Mouse (Mus musculus): Measurements from ENCODE around the gene D130043K22Rik. TPM values are rescaled to one million over a fixed set of nuclear protein-coding genes. Genes with fewer than 3 reads are reported as not detected.
"Not testable (repeated sequence)": the region's sequence is repeated elsewhere in the genome, so short reads cannot be mapped to it uniquely, and the experiment has no call there.

Gene D130043K22Rik
- total RNA-seq, 2 experiments from 2014 or later, result not detected

GRCm38 (mm10) chr13:24830756-24831352 is 14.1 kb upstream of the D130043K22Rik start:
- intact Hi-C loops (cut with DNase I), result loop anchor here (2.0 kb wide), 1 partner anchor 28 kb away; no protein-coding TSS in a partner anchor
- DNase-seq (ENCODE audit: low spot score), result no peak

DNA sequence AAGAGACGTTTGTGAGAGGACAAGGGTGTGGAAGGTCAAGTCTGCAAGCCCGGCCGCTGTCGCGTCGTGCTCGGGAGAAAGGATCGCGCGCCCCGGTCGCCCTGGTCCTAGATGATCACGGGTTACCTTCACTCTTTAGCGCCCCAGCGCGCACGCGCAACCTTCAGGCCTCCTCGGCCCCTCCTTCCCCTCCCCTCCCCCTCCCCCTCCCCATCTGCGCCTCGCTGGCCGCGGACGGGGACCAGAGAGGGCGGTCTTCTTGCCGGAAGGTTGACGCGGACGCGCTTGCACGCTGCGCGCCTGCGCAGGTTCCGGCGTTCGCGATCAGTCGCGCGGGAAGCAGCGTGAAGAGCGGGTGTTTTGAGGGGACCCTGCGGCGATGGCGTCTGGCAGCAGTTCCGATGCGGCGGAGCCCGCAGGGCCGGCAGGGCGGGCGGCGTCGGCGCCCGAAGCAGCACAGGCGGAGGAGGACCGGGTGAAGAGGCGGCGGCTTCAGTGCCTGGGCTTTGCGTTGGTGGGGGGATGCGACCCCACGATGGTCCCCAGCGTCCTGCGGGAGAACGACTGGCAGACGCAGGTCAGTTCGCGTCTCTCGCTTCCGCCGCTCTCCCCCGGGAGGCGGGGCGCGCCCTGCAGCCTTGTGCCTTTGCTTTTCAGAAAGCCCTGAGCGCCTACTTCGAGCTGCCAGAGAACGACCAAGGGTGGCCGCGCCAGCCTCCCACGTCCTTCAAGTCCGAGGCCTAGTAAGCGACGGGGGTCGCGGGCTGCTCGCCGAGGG is 13.4 kb upstream of the D130043K22Rik start, which contains the start of the genes Acot13 and Tdp2:
TSS of gene Acot13 (minus strand) at position 188 of the 778 bp plus-strand sequence.
TSS of gene Tdp2 (plus strand) at position 327 of the 778 bp plus-strand sequence.
- peak; percentile 89 for DNase-seq (ENCODE audit: low spot score)
- intact Hi-C loops (cut with DNase I), result loop anchor here (2.0 kb wide), 1 partner anchor 29 kb away; no protein-coding TSS in a partner anchor

GRCm38 (mm10) chr13:24832131-24832810 is 12.7 kb upstream of the D130043K22Rik start:
- no peak for DNase-seq (ENCODE audit: low spot score)
- intact Hi-C loops (cut with DNase I), result no loop called here

DNA sequence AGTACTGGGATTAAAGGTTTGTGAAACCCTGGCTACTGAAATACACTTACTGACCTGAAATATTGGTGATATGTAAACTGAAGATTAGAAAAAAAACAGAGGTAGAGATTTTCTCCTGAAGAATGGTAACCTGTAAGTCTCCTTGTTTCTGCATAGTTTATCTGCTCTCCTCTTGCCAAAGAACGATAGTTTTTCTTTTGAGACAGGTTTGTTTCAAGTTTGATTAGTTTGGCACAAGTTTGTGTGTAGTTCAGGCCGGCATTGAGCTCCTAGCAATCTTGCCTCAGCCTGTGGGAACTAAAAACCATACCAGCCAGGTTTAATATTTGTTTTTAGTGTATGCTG is 12.2 kb upstream of the D130043K22Rik start:
- intact Hi-C loops (cut with DNase I), result no loop called here

DNA sequence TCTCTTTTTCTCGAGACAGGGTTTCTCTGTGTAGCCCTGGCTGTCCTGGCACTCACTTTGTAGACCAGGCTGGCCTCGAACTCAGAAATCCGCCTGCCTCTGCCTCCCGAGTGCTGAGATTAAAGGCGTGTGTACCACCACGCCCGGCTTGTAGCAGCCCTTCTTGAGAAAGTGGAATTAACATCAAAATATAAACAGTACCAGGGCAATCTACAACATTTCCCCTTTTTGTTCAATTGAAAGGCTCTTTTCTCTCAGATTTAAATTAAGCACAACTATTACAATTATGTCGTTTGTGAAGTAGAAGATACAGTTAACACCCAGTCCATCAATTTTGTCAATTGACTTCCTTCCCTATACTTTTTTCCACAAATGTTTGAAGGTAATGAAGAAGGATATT is 7.2 kb upstream of the D130043K22Rik start:
- DNase-seq (ENCODE audit: low spot score); intact Hi-C loops (cut with DNase I): not testable (repeated sequence)

More for the DNA sequence above, 12.2 kb upstream of the D130043K22Rik start:
- no peak for DNase-seq (ENCODE audit: low spot score)

GRCm38 (mm10) chr13:24839831-24840230 is 5.1 kb upstream of the D130043K22Rik start:
- intact Hi-C loops (cut with DNase I), result no loop called here
- DNase-seq (ENCODE audit: low spot score), result no peak

GRCm38 (mm10) chr13:24841702-24842101 is 3.2 kb upstream of the D130043K22Rik start:
- DNase-seq (ENCODE audit: low spot score), result no peak
- intact Hi-C loops (cut with DNase I), result no loop called here

- no peak for DNase-seq (ENCODE audit: low spot score)
- intact Hi-C loops (cut with DNase I), result no loop called here
Observed at GRCm38 (mm10) chr13:24849318-24849717, 4.4 kb downstream of the D130043K22Rik start.

GRCm38 (mm10) chr13:24851989-24852388 is 7.1 kb downstream of the D130043K22Rik start:
- intact Hi-C loops (cut with DNase I), result no loop called here
- DNase-seq (ENCODE audit: low spot score), result no peak

DNA sequence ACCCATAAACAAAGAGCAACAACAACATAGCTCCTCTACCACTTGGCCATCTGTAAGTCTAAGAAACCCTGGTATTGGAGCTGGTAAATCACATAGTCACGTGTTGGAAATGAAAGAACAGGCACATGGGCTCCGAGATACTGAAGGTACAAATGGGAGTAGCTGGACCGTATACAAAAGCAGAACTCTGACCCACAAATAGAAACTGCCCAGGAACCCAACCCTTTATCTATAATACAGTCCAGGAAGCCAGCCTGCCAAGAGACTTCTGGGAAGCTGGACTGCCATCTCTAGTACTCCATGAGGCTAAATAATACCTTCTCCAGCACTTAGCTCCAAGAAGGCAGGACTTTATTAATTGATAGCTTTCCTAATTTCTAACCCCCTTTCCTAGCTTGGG is 7.6 kb downstream of the D130043K22Rik start:
- no peak for DNase-seq (ENCODE audit: low spot score)
- intact Hi-C loops (cut with DNase I), result no loop called here

- DNase-seq (ENCODE audit: low spot score), result no peak
- intact Hi-C loops (cut with DNase I), result loop anchor here (5.0 kb wide), 1 partner anchor 38 kb away; no protein-coding TSS in a partner anchor
Observed at GRCm38 (mm10) chr13:24859115-24859514, 14.2 kb downstream of the D130043K22Rik start.

GRCm38 (mm10) chr13:24861084-24861483 is 16.1 kb downstream of the D130043K22Rik start:
- no peak for DNase-seq (ENCODE audit: low spot score)
- intact Hi-C loops (cut with DNase I), result no loop called here

GRCm38 (mm10) chr13:24862021-24862420 is 17.1 kb downstream of the D130043K22Rik start:
- intact Hi-C loops (cut with DNase I), result no loop called here
- DNase-seq (ENCODE audit: low spot score), result no peak

DNA sequence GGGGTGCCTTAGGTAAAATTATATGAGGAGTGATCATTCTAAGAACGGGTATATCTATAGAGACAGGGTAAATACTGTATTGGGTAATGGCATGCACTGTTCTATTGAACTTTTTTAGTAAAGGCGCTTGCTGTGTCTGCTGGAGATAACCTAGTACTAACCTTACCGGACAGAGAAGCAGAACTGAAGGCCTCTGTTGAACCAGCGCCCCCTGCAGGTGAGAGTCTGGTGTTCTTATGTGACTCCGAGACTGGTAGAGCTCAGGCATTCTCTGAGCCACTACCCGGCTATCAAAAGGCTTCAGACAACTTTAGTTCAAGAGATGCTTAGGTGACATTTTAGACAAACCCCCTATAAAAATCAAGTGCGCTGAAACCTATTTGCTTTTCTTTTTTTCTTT is 17.6 kb downstream of the D130043K22Rik start:
- DNase-seq (ENCODE audit: low spot score), result no peak
- intact Hi-C loops (cut with DNase I), result no loop called here

DNA sequence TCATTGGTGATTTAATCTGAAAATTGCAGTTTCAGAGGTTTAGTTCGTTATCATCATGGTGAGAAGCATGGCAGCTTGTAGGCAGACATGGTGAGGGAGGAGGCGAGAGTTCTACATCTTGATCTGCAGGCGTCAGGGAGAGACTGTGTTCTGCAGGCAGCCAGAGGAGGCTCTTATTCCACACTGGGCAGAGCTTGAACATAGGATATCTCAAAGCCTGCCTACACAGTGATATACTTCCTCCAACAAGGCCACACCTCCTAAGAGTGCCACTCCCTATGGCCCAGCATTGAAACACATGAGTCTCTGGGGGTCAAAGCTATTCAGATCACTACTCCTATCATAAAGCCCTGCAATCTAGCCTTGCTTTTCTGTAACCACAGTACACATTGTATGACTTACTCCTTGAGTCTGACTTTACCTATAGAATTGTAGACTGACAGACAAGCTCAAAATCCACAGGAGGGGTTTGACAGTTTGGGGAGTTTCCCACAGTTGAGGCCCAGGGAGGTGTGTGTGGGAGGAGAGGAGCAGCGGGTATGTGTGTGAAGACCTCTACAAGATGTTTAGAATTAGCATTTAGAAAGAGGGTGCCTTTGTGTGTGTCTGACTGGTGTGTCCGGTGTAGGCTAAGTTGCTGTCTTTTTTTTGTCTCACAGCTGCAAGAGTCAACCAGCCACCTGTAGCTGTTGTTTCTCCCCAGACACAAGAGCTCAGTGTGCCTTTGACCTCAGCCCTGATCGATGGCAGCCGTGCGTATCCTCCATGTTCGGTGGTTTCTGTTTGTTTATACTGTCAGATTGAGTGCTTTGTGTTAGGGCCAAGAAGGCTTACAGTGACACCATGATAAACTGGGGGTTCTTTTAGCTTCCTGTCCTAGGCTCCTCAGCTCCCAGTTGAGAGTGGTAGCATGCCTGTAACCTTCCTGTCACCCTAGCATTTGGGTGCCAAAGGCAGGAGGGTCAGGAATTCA is 21.8 kb downstream of the D130043K22Rik start:
- intact Hi-C loops (cut with DNase I), result no loop called here
- no peak for DNase-seq (ENCODE audit: low spot score)

GRCm38 (mm10) chr13:24867789-24868188 is 22.9 kb downstream of the D130043K22Rik start:
- DNase-seq (ENCODE audit: low spot score), result no peak
- intact Hi-C loops (cut with DNase I), result no loop called here

DNA sequence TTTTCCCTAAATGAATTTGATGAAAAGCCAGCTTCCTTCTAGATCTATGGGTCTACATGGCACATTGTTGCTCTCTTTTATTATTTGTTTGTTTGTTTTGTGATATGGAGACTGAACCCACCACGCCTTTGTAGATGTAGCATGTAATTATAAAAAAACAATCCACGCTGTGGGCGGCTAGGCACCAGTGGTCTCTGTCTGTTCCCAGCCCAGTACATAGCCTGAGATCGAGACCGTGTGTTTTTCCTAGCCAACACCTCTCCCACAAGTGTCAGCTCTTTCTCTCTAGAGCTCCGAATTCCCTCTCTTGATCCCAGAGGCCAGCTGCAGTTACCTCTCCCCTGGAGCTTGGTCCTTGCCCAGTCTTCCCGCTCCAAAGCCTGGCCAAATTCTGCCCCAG is 23.3 kb downstream of the D130043K22Rik start:
- intact Hi-C loops (cut with DNase I), result no loop called here
- no peak for DNase-seq (ENCODE audit: low spot score)

- no peak for DNase-seq (ENCODE audit: low spot score)
- intact Hi-C loops (cut with DNase I), result no loop called here
Observed at GRCm38 (mm10) chr13:24879359-24880040, 34.6 kb downstream of the D130043K22Rik start.

DNA sequence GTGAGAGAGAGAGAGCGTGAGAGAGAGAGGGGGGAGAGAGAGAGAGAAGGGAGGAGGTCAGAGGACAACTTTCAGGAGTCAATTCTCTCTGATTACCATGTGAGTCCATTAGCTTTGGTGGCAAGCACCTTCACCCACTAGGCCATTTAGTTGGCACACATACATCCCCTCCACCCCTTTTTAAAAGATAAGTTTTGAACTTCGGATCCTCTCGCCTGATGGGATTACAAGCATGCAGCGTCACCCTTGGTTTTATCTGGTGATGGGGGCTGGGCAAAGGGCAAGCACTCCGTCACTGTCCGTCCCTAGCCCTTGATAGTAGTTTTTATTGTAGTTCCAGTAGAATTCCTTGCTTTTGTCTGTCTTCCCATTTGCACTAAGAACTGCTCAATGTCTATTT is 35.3 kb downstream of the D130043K22Rik start:
- no peak for DNase-seq (ENCODE audit: low spot score)
- intact Hi-C loops (cut with DNase I), result no loop called here
